Mouse (Mus musculus): Measurements from ENCODE around the gene Bax. TPM values are rescaled to one million over a fixed set of nuclear protein-coding genes. Genes with fewer than 3 reads are reported as not detected.
"Not testable (repeated sequence)": the region's sequence is repeated elsewhere in the genome, so short reads cannot be mapped to it uniquely, and the experiment has no call there.

Bax gene
- polyA plus RNA-seq, 1 experiment from 2014 or later, result 124 TPM

DNA sequence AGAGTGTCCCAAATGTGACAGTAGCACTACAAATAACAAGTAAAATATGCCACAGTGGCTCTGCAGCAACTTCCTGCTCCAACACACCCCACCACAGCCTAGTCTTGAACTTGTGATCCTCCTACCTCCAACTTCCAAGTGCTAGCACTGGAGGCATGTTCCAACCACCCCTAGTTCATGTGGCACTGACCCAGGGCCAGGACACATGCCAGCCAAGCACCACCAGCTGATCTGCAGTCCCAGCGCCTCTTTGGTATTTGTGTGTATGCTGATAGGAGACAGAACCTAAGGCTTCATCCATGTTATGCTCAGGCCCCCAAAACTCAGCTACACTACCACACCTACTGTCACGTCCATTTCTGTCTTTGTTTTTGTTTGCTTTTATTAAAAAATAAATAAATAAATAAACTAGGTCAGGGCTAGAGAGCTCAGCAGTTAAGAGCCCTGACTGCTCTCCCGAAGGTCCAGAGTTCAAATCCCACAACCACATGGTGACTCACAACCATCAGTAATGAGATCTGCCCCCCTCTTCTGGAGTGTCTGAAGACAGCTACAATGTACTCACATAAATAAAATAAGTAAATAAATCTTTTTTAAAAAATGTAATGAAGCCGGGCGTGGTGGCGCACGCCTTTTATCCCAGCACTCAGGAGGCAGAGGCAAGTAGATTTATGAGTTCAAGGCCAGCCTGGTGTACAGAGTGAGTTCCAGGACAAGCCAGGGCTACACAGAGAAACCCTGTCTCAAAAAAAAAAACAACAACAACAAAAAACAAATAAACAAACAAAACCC is 2.5 kb downstream of the Bax start:
- no peak overlapping the region for H3K27ac ChIP-seq (replicated peaks)
- peaks cover 42% of the 10 kb centered on the region for H3K36me3 ChIP-seq
- WGBS, result 93% methylated on average over 7 of the region's 7 CpGs

GRCm38 (mm10) chr7:45462868-45463267 is 3.8 kb downstream of the Bax start:
- H3K4me1 ChIP-seq, result peaks cover 46% of the 10 kb centered on the region
- not testable (repeated sequence) for H3K4me2 ChIP-seq; H3K27ac ChIP-seq (replicated peaks); H3K4me3 ChIP-seq; H3K27me3 ChIP-seq (replicated peaks); H3K9ac ChIP-seq; H3K9me3 ChIP-seq; ATAC-seq (ENCODE audit: extremely low read depth, insufficient number of reproducible peaks, low FRiP score, low TSS enrichment)
- H3K36me3 ChIP-seq, result peaks cover 51% of the 10 kb centered on the region
- WGBS, result 80% methylated on average over 4 of the region's 4 CpGs

More for the DNA sequence above, 2.5 kb downstream of the Bax start:
- Histone ChIP-seq H3K9me3 (no peaks in the 10 kb centered on the region), H3K27me3 (replicated peaks) (no peaks in the 10 kb centered on the region), H3K4me3 (no peak overlapping the region), H3K4me2 (no peak overlapping the region), H3K9ac (no peak overlapping the region), H3K4me1 (peaks cover 39% of the 10 kb centered on the region)
- ATAC-seq (ENCODE audit: extremely low read depth, insufficient number of reproducible peaks, low FRiP score, low TSS enrichment), result no peak

DNA sequence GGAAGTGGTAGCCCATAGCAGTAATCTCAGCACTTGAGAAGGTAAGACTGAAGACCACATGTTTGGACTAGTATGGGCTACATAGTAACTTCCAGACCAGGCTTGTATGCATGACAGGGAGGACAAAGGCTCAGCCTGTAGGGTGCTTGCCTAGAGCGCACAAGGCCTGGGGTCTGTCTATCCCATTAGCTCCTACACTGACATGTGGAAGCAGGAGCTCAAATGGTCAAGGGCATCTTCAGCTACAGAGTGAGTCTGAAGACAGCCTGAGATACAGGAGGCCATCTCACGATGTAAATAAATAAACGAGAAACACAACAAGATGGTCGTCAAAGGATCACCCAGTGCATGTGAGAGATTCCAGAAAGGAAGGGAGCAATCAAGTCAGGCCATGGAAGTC is 4.4 kb downstream of the Bax start:
- H3K4me1 ChIP-seq, result peaks cover 51% of the 10 kb centered on the region
- H3K27me3 ChIP-seq (replicated peaks), result no peaks in the 10 kb centered on the region
- no peak overlapping the region for H3K4me3 ChIP-seq
- no peak overlapping the region for H3K27ac ChIP-seq (replicated peaks)
- peak overlapping the region; percentile 69 for H3K4me2 ChIP-seq
- no peak overlapping the region for H3K9ac ChIP-seq
- no peak for ATAC-seq (ENCODE audit: extremely low read depth, insufficient number of reproducible peaks, low FRiP score, low TSS enrichment)
- WGBS, result 78% methylated on average over 4 of the region's 4 CpGs
- H3K36me3 ChIP-seq, result peaks cover 57% of the 10 kb centered on the region
- H3K9me3 ChIP-seq, result no peaks in the 10 kb centered on the region

DNA sequence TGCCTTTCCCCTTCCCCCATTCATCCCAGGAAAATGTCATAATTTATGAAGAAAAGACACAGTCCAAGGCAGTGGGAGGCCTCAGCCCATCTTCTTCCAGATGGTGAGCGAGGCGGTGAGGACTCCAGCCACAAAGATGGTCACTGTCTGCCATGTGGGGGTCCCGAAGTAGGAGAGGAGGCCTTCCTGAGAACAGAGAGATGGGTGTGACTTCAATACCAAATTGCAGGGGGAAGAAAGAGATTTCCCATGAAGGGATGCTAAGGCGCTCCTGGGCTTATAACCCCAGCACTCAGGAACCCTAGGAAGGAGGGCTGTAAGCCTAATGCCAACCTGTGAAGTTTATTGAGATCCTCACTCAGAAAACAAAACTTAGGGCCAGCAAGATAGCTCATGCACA is 4.9 kb downstream of the Bax start:
- Histone ChIP-seq H3K36me3 (peaks cover 62% of the 10 kb centered on the region), H3K27ac (replicated peaks) (peak overlapping the region; percentile 96), H3K4me2 (peak overlapping the region; percentile 69), H3K9me3 (no peaks in the 10 kb centered on the region), H3K9ac (peak overlapping the region; percentile 50; the same call in 1 of the 2 replicates), H3K4me1 (peaks cover 53% of the 10 kb centered on the region), H3K4me3 (peak overlapping the region; percentile 25), H3K27me3 (replicated peaks) (no peaks in the 10 kb centered on the region)
- no peak for ATAC-seq (ENCODE audit: extremely low read depth, insufficient number of reproducible peaks, low FRiP score, low TSS enrichment)
- 84% methylated on average over 4 of the region's 4 CpGs for WGBS

DNA sequence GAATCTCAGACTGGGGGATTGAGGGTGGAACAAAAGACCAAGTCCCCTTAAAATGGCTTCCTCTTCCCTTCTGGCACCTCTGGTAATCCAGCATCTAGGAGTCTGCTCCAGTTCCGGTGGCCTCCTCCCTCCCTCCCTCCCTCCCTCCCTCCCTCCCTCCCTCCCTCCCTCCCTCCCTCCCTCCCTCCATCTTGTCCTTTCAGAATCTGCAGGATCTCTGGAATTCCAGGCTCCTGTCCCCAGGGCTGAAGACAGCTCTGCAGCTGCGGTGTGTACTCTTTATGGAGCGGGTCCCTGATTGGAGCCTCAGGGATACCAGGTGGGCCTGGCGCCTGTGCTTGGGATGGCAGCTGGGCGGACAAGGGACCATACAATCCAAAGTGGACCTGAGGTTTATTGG is 5.4 kb downstream of the Bax start:
- peak overlapping the region; percentile 93 for H3K4me3 ChIP-seq
- ATAC-seq (ENCODE audit: extremely low read depth, insufficient number of reproducible peaks, low FRiP score, low TSS enrichment), result no peak
- H3K4me2 ChIP-seq, result peak overlapping the region; percentile 69
- H3K27me3 ChIP-seq (replicated peaks), result no peaks in the 10 kb centered on the region
- H3K9me3 ChIP-seq, result no peaks in the 10 kb centered on the region
- peak overlapping the region; percentile 96 for H3K27ac ChIP-seq (replicated peaks)
- peaks cover 57% of the 10 kb centered on the region for H3K4me1 ChIP-seq
- WGBS, result 50% methylated on average over 5 of the region's 5 CpGs
- H3K9ac ChIP-seq, result peak overlapping the region; percentile 80
- peaks cover 64% of the 10 kb centered on the region for H3K36me3 ChIP-seq

GRCm38 (mm10) chr7:45460860-45461314 is 5.8 kb downstream of the Bax start:
- peak overlapping the region; percentile 96 for H3K27ac ChIP-seq (replicated peaks)
- H3K27me3 ChIP-seq (replicated peaks), result no peaks in the 10 kb centered on the region
- H3K4me1 ChIP-seq, result peaks cover 58% of the 10 kb centered on the region
- peak overlapping the region; percentile 69 for H3K4me2 ChIP-seq
- ATAC-seq (ENCODE audit: extremely low read depth, insufficient number of reproducible peaks, low FRiP score, low TSS enrichment), result peak; percentile 63; the same call in 1 of the 2 replicates
- no peaks in the 10 kb centered on the region for H3K9me3 ChIP-seq
- WGBS, result 5% methylated on average over 13 of the region's 13 CpGs
- peak overlapping the region; percentile 93 for H3K4me3 ChIP-seq
- peak overlapping the region; percentile 80 for H3K9ac ChIP-seq
- H3K36me3 ChIP-seq, result peaks cover 68% of the 10 kb centered on the region

GRCm38 (mm10) chr7:45460377-45460776 is 6.3 kb downstream of the Bax start:
- Histone ChIP-seq H3K27me3 (replicated peaks) (no peaks in the 10 kb centered on the region), H3K9me3 (no peaks in the 10 kb centered on the region), H3K9ac (peak overlapping the region; percentile 80), H3K4me3 (peak overlapping the region; percentile 93), H3K36me3 (peaks cover 71% of the 10 kb centered on the region), H3K4me1 (peaks cover 53% of the 10 kb centered on the region), H3K27ac (replicated peaks) (peak overlapping the region; percentile 96), H3K4me2 (peak overlapping the region; percentile 69)
- WGBS, result 55% methylated on average over 7 of the region's 7 CpGs
- no peak for ATAC-seq (ENCODE audit: extremely low read depth, insufficient number of reproducible peaks, low FRiP score, low TSS enrichment)

GRCm38 (mm10) chr7:45459564-45460140 is 7.0 kb downstream of the Bax start, which contains the start of gene Ftl1:
Gene Ftl1 (minus strand): TSS chr7:45459884.
- Histone ChIP-seq H3K36me3 (peaks cover 71% of the 10 kb centered on the region), H3K4me1 (peaks cover 47% of the 10 kb centered on the region), H3K9ac (peak within 1 kb of the TSS; percentile 97), H3K4me3 (peak within 1 kb of the TSS; percentile 93), H3K27ac (replicated peaks) (peak within 1 kb of the TSS; percentile 96), H3K4me2 (peak within 1 kb of the TSS; percentile 94)
- ATAC-seq (ENCODE audit: extremely low read depth, insufficient number of reproducible peaks, low FRiP score, low TSS enrichment), result peak; percentile 91
- H3K9me3 ChIP-seq; H3K27me3 ChIP-seq (replicated peaks): not testable (repeated sequence)
- under 1% methylated on average over 32 of the region's 37 CpGs for WGBS

DNA sequence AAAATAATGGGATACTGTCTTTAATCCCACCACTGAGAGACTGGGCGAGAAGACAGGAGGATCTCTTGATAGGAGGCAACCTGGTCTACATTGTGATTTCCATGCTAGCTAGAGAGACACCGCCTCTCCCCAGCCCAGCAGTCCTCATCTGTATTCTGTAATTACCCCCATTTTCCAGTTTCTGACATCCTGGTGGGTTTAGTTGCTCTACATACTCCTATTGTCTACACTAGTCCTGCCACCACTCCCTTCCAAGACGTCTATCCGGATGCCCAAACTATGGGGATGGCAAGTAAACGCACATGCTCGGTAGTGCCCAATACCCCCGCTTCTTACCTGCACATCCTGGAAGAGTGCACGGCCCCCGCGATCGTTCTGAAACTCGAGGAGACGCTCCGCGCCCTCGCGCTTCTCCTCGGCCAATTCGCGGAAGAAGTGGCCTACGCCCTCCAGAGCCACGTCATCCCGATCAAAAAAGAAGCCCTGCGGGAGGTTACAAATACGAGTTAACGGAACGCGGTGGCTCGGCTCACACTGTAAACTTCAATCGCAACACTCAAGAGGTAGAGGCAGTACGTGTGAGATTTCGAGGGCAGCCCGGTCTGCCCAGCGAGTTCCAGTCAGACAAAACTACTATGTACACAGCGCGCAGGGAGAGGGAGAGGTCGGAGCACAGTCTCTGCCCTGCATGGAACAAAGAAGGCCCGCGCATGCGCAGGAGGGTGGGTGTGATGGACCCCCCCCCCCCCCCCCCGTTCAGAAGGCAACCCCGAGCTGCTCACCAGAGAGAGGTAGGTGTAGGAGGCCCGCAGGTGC is 7.7 kb downstream of the Bax start:
- H3K36me3 ChIP-seq, result peaks cover 71% of the 10 kb centered on the region

DNA sequence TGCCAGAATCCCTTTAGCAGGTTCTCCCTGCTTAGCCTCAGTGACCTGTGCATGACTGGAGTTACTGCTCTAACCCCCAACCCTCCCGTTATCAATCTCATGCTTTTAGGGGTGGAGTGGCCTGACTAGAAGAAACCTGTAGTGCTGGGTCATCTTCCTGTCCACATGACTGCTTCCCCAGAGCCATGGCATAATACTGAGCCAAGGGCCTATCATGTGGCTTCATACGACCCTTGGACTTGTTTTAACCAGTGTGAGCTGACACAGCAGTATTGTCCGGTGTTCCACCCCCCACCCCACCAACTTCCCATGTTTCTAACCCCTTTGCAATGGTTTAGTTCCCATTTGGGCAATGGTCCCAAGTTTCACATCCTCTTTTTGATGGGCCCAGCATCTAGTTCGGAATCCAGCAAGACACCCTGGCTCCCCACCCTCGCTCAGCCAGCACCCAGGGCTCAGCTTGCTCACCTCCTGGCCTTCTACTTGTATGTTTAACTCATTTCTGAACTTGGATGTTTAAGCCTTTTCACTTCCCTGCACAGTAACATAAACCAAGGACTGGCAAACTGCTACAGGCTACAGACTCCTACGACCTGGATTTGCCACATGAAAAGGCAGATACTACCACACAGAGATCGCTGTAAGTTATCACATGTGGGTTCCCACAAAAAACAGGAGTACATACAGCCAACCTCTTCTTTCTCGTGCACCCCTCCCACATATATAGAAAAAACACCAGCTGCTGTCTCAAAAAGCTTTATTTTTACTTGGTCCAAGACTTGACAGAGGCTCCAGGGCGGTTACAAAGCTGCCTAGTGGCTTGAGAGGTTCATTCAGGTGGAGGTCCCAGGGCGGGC is 9.3 kb downstream of the Bax start:
- H3K9ac ChIP-seq, result peak overlapping the region; percentile 97
- no peaks in the 10 kb centered on the region for H3K27me3 ChIP-seq (replicated peaks)
- H3K9me3 ChIP-seq, result no peaks in the 10 kb centered on the region
- peaks cover 47% of the 10 kb centered on the region for H3K4me1 ChIP-seq
- peak overlapping the region; percentile 94 for H3K4me2 ChIP-seq
- 51% methylated on average over 10 of the region's 10 CpGs for WGBS
- H3K36me3 ChIP-seq, result peaks cover 71% of the 10 kb centered on the region
- peak overlapping the region; percentile 93 for H3K4me3 ChIP-seq
- peak overlapping the region; percentile 96 for H3K27ac ChIP-seq (replicated peaks)
- no peak for ATAC-seq (ENCODE audit: extremely low read depth, insufficient number of reproducible peaks, low FRiP score, low TSS enrichment)

More for the DNA sequence above, 7.7 kb downstream of the Bax start:
- Histone ChIP-seq H3K4me3 (peak overlapping the region; percentile 93), H3K27me3 (replicated peaks) (no peaks in the 10 kb centered on the region), H3K9me3 (no peaks in the 10 kb centered on the region), H3K27ac (replicated peaks) (peak overlapping the region; percentile 96), H3K4me2 (peak overlapping the region; percentile 94), H3K4me1 (peaks cover 47% of the 10 kb centered on the region), H3K9ac (peak overlapping the region; percentile 97)
- peak; percentile 21; the same call in 1 of the 2 replicates for ATAC-seq (ENCODE audit: extremely low read depth, insufficient number of reproducible peaks, low FRiP score, low TSS enrichment)
- under 1% methylated on average over 43 of the region's 43 CpGs for WGBS

Measured in heart, embryonic 13.5 days (tissue).